Mouse (Mus musculus) right cerebral cortex, adult 18-20 months (tissue): ENCODE data around the gene Macf1.
A peak's percentile ranks its signal among the peaks of the same experiment; 100 is the strongest.

ENCODE experiments used
- DNase-seq: peaks from one replicate; pipeline ENCODE4 v3.0.0; 2022; ENCODE audit warnings: mixed read lengths

Gene Macf1

DNA sequence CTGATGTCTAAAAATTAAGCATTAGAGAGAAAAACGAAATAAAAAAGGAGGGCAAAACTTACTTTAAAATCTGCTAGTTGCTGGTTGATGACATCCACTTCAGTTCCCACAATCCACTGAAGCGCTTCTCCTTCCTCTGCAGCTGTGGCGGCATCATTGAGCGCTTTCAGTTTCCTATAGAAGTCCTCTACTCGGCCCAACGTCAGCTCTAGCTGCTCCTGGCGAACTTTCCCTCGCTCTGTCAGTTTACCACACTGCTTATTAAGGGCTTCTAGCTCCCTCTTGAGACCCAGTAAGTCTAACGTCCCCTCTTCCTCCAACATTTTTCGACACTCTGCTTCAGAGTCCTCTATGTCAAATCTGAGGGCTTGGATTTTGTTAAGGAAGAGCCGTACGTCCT is 252.2 kb downstream of the Macf1 start:
- no peak for DNase-seq

- no peak for DNase-seq
Measured at GRCm38 (mm10) chr4:123427900-123428684, 256.1 kb downstream of the Macf1 start.

DNA sequence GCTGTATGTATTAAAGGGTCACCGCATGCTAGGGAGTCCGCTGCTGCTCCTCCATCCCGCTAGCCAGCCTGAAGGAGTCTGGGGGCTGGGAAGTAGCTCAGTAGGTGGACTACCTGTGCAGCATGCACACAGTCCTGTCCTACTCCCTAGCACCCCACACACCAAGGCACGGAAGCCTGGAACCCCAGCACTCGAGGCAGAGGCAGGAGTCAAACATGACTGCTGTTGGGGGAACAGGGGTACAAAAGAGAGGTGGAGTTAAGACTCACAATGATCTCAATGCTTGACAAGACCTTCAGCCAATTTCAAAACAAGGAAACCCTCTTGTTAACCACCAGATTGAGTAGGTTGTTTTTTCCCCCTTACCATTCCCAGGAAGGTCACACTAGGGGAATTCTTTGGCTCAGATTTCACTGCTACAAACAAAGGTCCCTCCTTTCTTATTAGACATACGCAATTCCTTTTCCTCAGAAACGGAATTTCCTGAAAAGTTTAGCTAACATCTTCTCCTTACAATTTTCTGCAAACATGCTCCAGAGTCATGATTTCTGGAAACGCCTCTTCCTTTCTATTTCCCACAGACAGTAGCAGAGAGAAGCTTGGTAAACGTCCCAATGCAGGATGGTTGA is 256.8 kb downstream of the Macf1 start:
- no peak for DNase-seq

GRCm38 (mm10) chr4:123426429-123427080 is 257.6 kb downstream of the Macf1 start:
- DNase-seq, result no peak

- no peak for DNase-seq
Measured at GRCm38 (mm10) chr4:123425672-123426272, 258.4 kb downstream of the Macf1 start.

GRCm38 (mm10) chr4:123424050-123424449 is 260.1 kb downstream of the Macf1 start:
- no peak for DNase-seq

- no peak for DNase-seq
Measured at GRCm38 (mm10) chr4:123422828-123423227, 261.3 kb downstream of the Macf1 start.

- no peak for DNase-seq
Measured at GRCm38 (mm10) chr4:123418032-123418431, 266.1 kb downstream of the Macf1 start.

- no peak for DNase-seq
Measured at GRCm38 (mm10) chr4:123417478-123417877, 266.7 kb downstream of the Macf1 start.

GRCm38 (mm10) chr4:123416829-123417228 is 267.3 kb downstream of the Macf1 start:
- DNase-seq, result no peak

GRCm38 (mm10) chr4:123415566-123415965 is 268.6 kb downstream of the Macf1 start:
- no peak for DNase-seq

GRCm38 (mm10) chr4:123413876-123414275 is 270.3 kb downstream of the Macf1 start:
- DNase-seq, result no peak

DNA sequence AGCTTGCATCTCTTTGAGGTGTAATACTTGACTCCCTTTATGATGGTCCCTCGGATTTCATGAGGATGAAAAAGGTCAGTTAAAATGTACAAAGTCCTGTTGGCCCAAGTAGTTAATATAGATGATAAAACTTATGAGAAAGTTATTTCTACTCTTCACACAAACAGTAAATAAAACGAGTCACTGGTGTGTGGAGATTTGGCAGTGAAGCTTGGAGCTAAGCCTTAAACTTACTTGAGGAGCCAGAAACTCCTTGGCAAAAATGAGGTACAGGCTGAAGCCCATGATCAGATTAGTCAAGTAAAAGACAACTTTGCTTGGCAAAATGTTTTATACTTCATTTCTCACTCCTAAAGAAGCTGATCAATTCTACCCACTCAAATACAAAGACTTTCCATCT is 271.2 kb downstream of the Macf1 start:
- DNase-seq, result no peak

- no peak for DNase-seq
Measured at GRCm38 (mm10) chr4:123412528-123412878, 271.7 kb downstream of the Macf1 start.

DNA sequence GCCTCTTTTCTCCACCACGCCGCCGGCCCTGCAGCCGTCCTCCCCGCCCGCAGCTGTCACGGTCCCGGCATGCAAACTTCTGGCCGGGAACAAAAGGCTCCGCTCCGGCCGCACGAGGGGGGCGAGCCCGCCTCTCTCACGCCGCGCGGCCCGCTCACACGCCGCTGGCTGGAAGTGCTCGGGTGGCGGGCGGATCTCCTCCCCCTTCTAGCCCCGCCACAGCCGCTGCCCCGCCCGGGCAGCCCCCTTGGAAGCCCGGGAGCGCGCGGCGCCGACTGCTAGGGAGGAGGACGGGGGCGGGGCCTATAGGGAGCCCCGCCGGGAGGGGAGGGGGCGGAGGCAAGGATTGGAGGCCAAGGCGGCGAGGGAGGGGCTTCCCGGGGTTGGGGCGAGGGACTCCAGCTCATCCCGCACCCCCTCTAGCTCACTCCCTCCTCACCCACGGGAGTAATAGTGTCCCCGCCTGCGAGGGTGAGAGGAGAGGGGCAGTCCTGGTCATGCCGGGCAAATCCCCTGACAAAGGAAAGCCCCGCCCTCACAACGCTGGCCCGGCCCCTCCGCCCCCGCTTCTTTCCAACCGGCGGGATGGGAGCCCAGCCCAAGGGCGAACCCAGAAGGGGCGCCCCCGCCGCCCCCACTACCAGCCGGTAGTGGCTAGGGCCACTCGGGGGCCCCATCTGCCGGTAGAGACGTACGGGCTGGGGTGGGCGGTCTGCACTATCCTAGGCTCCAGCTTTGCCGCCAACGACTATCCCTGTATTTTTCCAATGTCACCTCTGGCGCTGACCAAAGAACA is 272.2 kb downstream of the Macf1 start:
- peak; percentile 83 for DNase-seq

GRCm38 (mm10) chr4:123411006-123411731 is 273.0 kb downstream of the Macf1 start:
- no peak for DNase-seq

DNA sequence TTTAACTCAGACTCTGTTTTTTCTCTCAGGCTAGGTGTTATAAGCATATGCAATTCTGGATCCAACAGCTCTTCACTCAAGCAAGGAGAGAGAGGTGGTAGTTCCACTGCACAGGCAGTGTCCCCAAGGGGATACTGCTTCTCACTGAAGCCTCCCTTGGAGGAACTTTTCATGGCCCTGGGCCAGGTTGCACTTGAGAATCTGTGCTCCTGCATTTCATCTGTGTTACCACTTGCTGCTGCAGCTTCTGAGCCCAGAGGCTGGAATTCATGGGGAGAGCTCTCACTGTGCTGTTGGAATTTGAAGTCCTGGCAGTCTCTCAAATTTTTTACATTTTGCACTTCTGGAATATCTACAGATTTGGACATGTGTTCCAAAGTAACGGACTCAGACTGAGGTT is 274.4 kb downstream of the Macf1 start:
- no peak for DNase-seq

DNA sequence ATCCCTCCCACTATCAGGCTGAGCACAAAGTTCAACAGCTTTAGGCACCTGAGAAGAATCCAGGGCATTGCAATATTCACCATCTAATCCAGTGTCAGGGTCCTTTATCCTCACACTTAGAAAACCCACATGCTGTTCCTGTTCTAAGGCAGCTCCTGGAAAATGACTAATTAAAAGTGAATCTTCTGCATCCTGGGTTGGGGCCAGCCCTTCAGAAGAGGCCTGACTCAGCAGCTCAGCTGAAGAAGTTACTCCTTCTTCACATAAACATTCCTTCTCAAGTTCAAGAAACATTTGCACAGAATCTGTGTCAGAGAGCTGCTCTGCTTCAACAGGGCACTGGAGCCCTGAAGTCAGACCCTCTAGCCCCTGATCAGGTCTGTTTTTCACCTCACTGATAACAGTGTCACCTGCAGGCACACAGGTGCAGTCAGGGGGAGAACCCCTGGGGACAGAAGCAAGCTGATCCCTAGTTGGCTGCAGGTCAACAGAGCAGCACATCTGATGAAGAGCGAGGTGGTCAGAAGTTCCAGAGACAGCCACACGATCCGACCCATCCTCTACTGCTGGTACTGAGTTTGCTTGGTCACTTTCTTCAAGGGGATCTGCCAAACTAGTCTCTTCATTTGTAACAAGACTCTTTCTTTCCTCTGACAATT is 275.0 kb downstream of the Macf1 start:
- peak; percentile 67 for DNase-seq

DNA sequence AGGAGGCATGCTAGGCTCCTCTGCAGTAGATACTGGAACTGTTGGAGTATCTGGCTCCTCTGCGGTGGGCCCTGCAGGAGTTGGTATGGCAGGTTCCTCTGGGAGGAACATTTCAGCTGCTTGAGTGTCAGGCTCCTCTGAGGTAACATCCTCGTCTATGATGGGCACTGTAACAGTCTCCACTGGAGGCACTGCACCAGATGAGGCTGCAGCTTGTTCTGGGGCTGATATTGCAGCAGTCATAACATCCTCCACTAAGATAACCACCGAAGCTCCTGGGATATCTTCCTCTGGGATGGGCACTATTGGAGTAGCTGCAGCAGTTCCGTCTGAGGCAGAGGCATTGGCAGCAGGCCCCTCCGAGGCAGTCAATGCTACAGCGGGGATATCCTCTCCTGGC is 276.4 kb downstream of the Macf1 start:
- DNase-seq, result no peak

DNA sequence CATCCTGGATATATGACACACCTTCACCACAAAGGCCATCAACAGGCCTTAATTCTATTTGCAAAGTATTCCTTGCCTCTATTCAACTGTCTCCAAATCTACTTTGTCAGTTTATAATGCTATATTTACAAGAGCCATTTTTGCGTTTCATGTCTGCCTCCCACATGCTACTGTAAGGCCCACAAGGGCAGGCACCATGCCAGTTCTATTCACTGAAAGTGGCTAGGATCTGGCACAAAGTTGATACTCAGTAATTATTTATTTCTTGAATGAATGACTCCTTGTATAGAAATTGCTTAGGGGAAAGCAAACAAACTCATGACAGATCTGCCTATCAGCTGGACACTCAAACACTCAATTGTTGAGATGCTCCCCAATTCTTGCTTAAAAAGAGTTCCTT is 280.1 kb downstream of the Macf1 start:
- DNase-seq, result no peak

GRCm38 (mm10) chr4:123402244-123402643 is 281.9 kb downstream of the Macf1 start:
- no peak for DNase-seq

GRCm38 (mm10) chr4:123401265-123401664 is 282.9 kb downstream of the Macf1 start:
- DNase-seq, result no peak
